Mouse (Mus musculus) frontal cortex, postnatal 36 days (tissue): Measurements from ENCODE around the gene Bcas2.
A peak's percentile ranks its signal among the peaks of the same experiment; 100 is the strongest.
"Not testable (repeated sequence)": the region's sequence is repeated elsewhere in the genome, so short reads cannot be mapped to it uniquely, and the experiment has no call there.

Source experiments
- DNase-seq, 2 experiments: peaks; one replicate each; pipeline ENCODE4 v3.0.0; 2022; ENCODE audit warnings: low spot score in 2 of 2

Gene Bcas2

DNA sequence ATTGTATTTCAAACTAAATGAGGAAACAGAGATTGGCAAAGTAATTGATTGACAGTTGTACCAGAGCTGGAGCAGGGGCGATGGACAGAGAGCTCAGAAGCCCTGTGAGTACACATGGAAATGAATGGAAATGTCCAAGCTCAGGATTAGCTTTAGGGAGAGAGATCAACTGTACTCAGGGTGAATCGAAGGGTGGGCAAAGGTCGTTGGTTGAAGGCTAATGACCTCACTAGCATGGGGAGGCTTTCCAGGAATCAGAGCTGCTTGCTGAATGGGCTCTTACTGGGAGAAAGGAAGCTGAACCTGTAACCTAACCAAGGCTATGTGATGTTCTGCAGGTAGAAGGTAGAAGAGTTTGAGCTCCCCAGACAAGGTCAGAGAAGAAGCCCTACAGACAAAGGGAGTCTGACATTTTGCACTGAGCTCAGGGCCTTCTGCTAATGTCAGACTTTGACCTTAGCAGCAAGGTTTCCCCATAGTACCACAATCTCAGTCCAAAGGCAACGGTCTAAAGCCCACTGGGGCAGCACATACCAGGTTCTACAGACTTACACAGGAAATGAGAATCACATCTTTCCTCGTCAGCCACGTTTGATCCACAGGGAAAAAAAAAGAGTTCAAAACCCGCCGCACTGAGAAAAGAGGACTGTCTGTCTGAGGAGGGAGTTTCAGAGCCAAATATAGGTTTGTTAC, 43.3 kb downstream of the Bcas2 start:
- DNase-seq = no peak

GRCm38 (mm10) chr3:103215399-103215798, 43.9 kb downstream of the Bcas2 start:
- DNase-seq = not testable (repeated sequence)

DNA sequence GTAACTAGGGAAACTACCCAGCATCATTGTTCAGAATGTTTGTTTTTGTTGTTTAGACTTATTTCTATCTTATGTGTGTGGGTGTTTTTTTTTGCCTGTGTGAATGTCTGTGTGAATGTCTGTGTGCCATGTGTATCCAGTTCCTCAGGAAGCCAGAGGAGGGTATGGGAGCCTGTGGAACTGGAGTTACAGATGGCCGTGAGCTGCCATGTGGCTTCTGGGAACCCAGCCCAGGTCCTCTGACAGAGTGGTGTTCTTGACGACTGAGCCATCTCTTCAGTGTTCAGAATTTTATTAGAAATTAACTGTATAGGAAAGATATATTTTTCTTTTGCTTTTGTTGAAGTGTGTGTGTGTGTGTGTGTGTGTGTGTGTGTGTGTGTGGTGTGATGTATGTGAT, 50.0 kb downstream of the Bcas2 start:
- peak in 1 of 2 experiments; percentile 1 for DNase-seq

DNA sequence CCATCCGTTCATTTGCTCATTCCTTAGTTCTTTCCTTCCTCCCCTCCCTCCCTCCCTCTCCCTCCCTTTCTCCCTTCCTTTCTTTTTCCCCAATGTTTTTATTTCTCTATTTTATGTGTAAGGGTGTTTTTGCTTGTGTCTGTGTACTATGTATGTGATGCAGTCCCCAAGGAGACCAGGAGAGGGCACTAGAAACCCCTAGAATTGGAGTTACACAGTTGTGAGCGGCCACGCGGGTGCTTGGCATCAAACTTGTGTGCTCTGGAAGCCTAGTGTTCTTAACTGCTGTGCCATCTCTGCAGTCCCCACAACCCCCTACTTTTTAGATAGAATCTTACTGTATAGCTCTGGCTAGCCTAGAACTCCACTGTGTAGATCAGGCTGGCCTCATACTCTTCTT, 52.3 kb downstream of the Bcas2 start:
- DNase-seq = no peak

DNA sequence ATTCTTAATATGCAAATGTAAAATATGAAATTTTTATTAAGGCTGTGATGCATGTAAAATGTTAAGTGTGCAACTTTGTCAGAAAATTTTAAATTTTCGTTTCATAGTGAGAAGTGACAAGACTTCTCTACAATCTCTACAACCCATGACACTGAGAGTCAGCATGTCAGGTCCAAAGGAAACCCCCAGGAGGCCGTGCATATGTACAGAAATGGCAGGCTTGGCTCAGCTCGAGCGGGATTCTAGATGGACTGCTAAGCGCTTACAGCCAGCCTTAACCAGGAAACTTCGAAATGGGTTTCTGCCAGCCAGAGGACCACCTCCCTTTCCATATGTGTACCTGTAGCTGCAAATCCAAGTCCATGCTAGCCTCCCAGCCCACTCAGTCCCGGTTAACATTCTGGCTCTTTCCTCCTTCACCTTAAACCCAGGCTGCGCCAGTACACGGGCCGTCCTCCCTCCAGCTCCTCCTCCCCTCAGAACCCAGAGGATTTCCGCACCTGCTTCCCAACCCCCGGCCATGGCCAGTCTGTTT, 52.8 kb downstream of the Bcas2 start:
- DNase-seq = no peak

DNA sequence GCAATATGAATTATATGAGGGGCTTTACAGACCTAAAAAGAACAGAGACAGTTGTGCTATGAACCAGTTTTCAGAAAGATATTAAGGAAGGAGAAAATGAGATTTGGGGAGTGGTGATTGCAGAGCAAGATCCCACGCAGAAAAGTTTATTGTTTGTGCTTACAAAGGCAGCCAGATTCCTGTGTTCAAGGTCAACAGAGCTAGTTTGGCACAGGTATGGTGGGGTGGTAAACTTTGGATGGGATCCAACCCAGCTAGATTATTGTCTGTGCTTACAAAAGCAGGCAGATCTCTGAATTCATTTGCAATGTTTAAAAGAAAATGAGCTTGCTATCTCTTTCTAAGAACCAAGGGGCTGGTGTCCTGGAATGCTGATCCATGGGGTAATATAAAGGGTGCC, 56.3 kb downstream of the Bcas2 start:
- no peak for DNase-seq
